Mouse (Mus musculus) CH12.LX (cell line): Measurements from ENCODE around the gene Kif26b. TPM values are rescaled to one million over a fixed set of nuclear protein-coding genes. Genes with fewer than 3 reads are reported as not detected.

ENCODE experiments used
- DNase-seq: peaks from one replicate; pipeline ENCODE4 v3.0.0-alpha.2; 2013; ENCODE audit errors: extremely low read depth
- H3K27ac ChIP-seq: 2 replicates; pipeline ENCODE4 v1.5.1; 2012; ENCODE audit warnings: low read depth, mild to moderate bottlenecking, control low read depth, moderate library complexity; ENCODE audit not compliant: insufficient read depth
- H3K27me3 ChIP-seq: replicated peaks from 2 replicates; pipeline ENCODE3; 2012; ENCODE audit warnings: inconsistent platforms
- H3K36me3 ChIP-seq, 2 experiments: replicated peaks in 1 of 2; 2 replicates each; pipeline versions ENCODE3 to v1.6.1; 2012; ENCODE audit warnings: inconsistent platforms in 1 of 2, low read length in 1 of 2, mild to moderate bottlenecking in 1 of 2, mixed read lengths in 1 of 2, moderate library complexity in 1 of 2; ENCODE audit not compliant: control insufficient read depth in 1 of 2, insufficient read depth in 1 of 2
- H3K4me1 ChIP-seq, 2 experiments: 2 replicates each; pipeline ENCODE4 v1.6.1; 2012; ENCODE audit warnings: inconsistent platforms in 1 of 2, moderate library complexity in 1 of 2; ENCODE audit not compliant: insufficient read depth in 2 of 2, control insufficient read depth in 1 of 2
- H3K4me2 ChIP-seq: 2 replicates; pipeline ENCODE4 v1.6.1; 2012; ENCODE audit warnings: low read depth, mild to moderate bottlenecking, control low read depth; ENCODE audit not compliant: poor library complexity, insufficient read depth, severe bottlenecking
- H3K4me3 ChIP-seq, 3 experiments: fragments of 150-350 bp in 1 of 3; sonication (generic) in 1 of 3; replicated peaks in 1 of 3; 2 replicates each; pipeline versions ENCODE3 to v1.5.1; 2011 to 2012; ENCODE audit warnings: low read depth in 2 of 3, low read length in 2 of 3, mild to moderate bottlenecking in 2 of 3, moderate library complexity in 2 of 3, control low read depth in 1 of 3, improper control_type of control experiment in 1 of 3, inconsistent platforms in 1 of 3, mixed read lengths in 1 of 3; ENCODE audit not compliant: poor library complexity in 1 of 3
- H3K79me2 ChIP-seq: replicated peaks from 2 replicates; pipeline ENCODE4 v1.6.1; 2012; ENCODE audit warnings: mild to moderate bottlenecking, moderate library complexity; ENCODE audit not compliant: control insufficient read depth, poor library complexity, insufficient read depth, severe bottlenecking; ENCODE audit errors: extremely low read depth
- H3K9ac ChIP-seq: 2 replicates; pipeline ENCODE4 v1.6.1; 2012; ENCODE audit warnings: low read depth, mild to moderate bottlenecking, control low read depth, moderate library complexity; ENCODE audit not compliant: insufficient read depth
- H3K9me3 ChIP-seq: replicated peaks from 2 replicates; pipeline ENCODE3; 2012; ENCODE audit warnings: low read length, inconsistent platforms, mixed read lengths
- CHD2 ChIP-seq: IDR thresholded peaks from 2 replicates; pipeline ENCODE4 v1.6.1; 2011; ENCODE audit warnings: low read length, improper control_type of control experiment
- CTCF ChIP-seq, 2 experiments: IDR thresholded peaks in 1 of 2; conservative IDR thresholded peaks in 1 of 2; 2 replicates each; pipeline ENCODE4 v1.5.1; 2011 to 2012; ENCODE audit warnings: low read depth in 2 of 2, low read length in 2 of 2, improper control_type of control experiment in 1 of 2, inconsistent platforms in 1 of 2, mild to moderate bottlenecking in 1 of 2, moderate library complexity in 1 of 2
- IRF4 ChIP-seq: IDR thresholded peaks from 2 replicates; pipeline ENCODE4 v1.6.1; 2014; ENCODE audit warnings: low read depth, mild to moderate bottlenecking, inconsistent platforms, low read length, improper control_type of control experiment
- JUND ChIP-seq: conservative IDR thresholded peaks from 2 replicates; pipeline ENCODE4 v1.6.1; 2011; ENCODE audit warnings: low read depth, low read length, improper control_type of control experiment
- KAT2A ChIP-seq: IDR thresholded peaks from 2 replicates; pipeline ENCODE4 v1.6.1; 2012; ENCODE audit warnings: low read length, improper control_type of control experiment, inconsistent platforms; ENCODE audit not compliant: insufficient replicate concordance
- MAFK ChIP-seq: IDR thresholded peaks from 2 replicates; pipeline ENCODE4 v1.6.1; 2011; ENCODE audit warnings: low read length, improper control_type of control experiment; ENCODE audit not compliant: insufficient replicate concordance
- MAZ ChIP-seq: IDR thresholded peaks from 2 replicates; pipeline ENCODE4 v1.6.1; 2012; ENCODE audit warnings: low read depth, mild to moderate bottlenecking, inconsistent platforms, low read length, improper control_type of control experiment, moderate library complexity
- MXI1 ChIP-seq: IDR thresholded peaks from 2 replicates; pipeline ENCODE4 v1.6.1; 2011; ENCODE audit warnings: mild to moderate bottlenecking, low read depth, low read length, improper control_type of control experiment
- MYC ChIP-seq: IDR thresholded peaks from 2 replicates; pipeline ENCODE4 v1.6.1; 2011; ENCODE audit warnings: low read depth, mild to moderate bottlenecking, improper control_type of control experiment, low read length
- PAX5 ChIP-seq: IDR thresholded peaks from 2 replicates; pipeline ENCODE4 v1.6.1; 2012; ENCODE audit warnings: low read length, inconsistent platforms, mixed read lengths
- POLR2AphosphoS2 ChIP-seq: IDR thresholded peaks from 2 replicates; pipeline ENCODE4 v1.6.1; 2011; ENCODE audit warnings: low read depth, low read length, improper control_type of control experiment
- RCOR1 ChIP-seq: conservative IDR thresholded peaks from 2 replicates; pipeline ENCODE4 v1.6.1; 2012; ENCODE audit warnings: low read depth, mild to moderate bottlenecking, inconsistent platforms, low read length, improper control_type of control experiment
- SIN3A ChIP-seq: IDR thresholded peaks from 2 replicates; pipeline ENCODE4 v1.6.1; 2012; ENCODE audit warnings: low read length, improper control_type of control experiment, inconsistent platforms
- TCF12 ChIP-seq: IDR thresholded peaks from 2 replicates; pipeline ENCODE4 v1.6.1; 2014; ENCODE audit warnings: low read depth, mild to moderate bottlenecking, inconsistent platforms, low read length, improper control_type of control experiment
- UBTF ChIP-seq: IDR thresholded peaks from 2 replicates; pipeline ENCODE4 v1.6.1; 2012; ENCODE audit warnings: low read depth, mild to moderate bottlenecking, inconsistent platforms, low read length, improper control_type of control experiment, moderate library complexity
- USF1 ChIP-seq: IDR thresholded peaks from 2 replicates; pipeline ENCODE4 v1.6.1; 2014; ENCODE audit warnings: low read depth, mild to moderate bottlenecking, inconsistent platforms, low read length, improper control_type of control experiment
- ZNF384 ChIP-seq: IDR thresholded peaks from 2 replicates; pipeline ENCODE4 v1.6.1; 2012; ENCODE audit warnings: low read depth, low read length, improper control_type of control experiment, inconsistent platforms
- dilution Hi-C: fragments of 300-500 bp; cut with MboI; formaldehyde crosslinking; loops from 2 replicates; pipeline ENCODE4 v1.14.3; 2020; ENCODE audit warnings: low sequenced_read_pairs; ENCODE audit not compliant: extremely low pct_unique_long_range_greater_than_20kb, extremely low pct_ligation_motif_present
- in situ Hi-C: fragments of 300-500 bp; cut with MboI; formaldehyde crosslinking; loops from 3 replicates; pipeline ENCODE4 v1.14.3; 2019; ENCODE audit warnings: low sequenced_read_pairs, low pct_ligation_motif_present, low pct_unique_long_range_greater_than_20kb, mixed read lengths
- polyA plus RNA-seq: library from polyadenylated mRNA; unstranded; fragments of >175 nt; gene quantifications from 2 replicates; pipeline ENCODE4 v1.2.1, GENCODE M21; 2012; ENCODE audit warnings: low read depth; ENCODE audit not compliant: insufficient read length
- total RNA-seq, 2 experiments: library from RNA; depleted of rRNA; stranded (reverse); fragments of 300-350 nt in 1 of 2; fragments of >200 nt in 1 of 2; gene quantifications; 2 replicates each; pipeline ENCODE4 v1.2.3; 2012 to 2014

The Kif26b gene
- total and polyA plus RNA-seq, 3 experiments, result 0.09 TPM; not detected in 2

GRCm38 (mm10) chr1:178936976-178937375 lies 408.1 kb downstream of the Kif26b start:
- Histone ChIP-seq H3K9ac (no peak overlapping the region), H3K36me3 (no peaks in the 10 kb centered on the region), H3K27me3 (no peaks in the 10 kb centered on the region), H3K4me2 (no peak overlapping the region), H3K9me3 (no peaks in the 10 kb centered on the region), H3K27ac (no peak overlapping the region), H3K4me3 (no peak overlapping the region), H3K4me1 (no peaks in the 10 kb centered on the region), H3K79me2 (no peaks in the 10 kb centered on the region)
- in situ Hi-C loops, result no loop called here
- no peak for DNase-seq
- TF ChIP-seq POLR2AphosphoS2 (no peak), MAZ (no peak), RCOR1 (no peak), PAX5 (no peak), CHD2 (no peak), CTCF (conservative IDR thresholded peaks at IDR 0.05 in 1 of 2, IDR thresholded peaks at IDR 0.05 in 1 of 2; ENCODE audit: low read depth in 2 of 2, low read length in 2 of 2) (no peak), ZNF384 (no peak), SIN3A (no peak), JUND (no peak), UBTF (no peak), KAT2A (no peak), MAFK (no peak), USF1 (no peak), TCF12 (no peak), MYC (no peak), IRF4 (no peak)
- dilution Hi-C loops, result no loop called here

DNA sequence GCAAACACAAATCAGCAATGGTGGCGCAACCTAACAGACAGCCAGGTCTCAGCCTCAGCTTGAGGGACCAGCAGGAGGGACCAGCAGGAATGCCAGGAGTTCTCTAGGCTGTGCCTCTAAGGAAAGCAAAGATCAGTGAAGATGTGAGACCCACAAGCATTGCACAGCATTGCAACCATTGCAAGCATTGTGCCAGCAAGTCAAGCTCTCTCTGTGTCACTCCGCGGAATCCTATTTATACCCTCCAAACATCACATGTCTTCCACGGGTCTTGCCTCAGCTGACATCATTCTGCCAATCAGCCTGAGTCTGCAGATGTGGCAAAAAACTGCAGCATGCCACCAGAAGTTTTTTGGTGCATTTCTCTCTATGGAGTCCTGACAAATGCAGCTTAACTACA lies 411.4 kb downstream of the Kif26b start:
- no peaks in the 10 kb centered on the region for H3K36me3 ChIP-seq
- dilution Hi-C loops (no loop called here), in situ Hi-C loops (no loop called here)
- H3K4me2 ChIP-seq, result no peak overlapping the region
- no peak overlapping the region for H3K9ac ChIP-seq
- no peaks in the 10 kb centered on the region for H3K79me2 ChIP-seq
- no peak overlapping the region for H3K27ac ChIP-seq
- DNase-seq, result no peak
- H3K4me1 ChIP-seq, result no peaks in the 10 kb centered on the region
- no peaks in the 10 kb centered on the region for H3K27me3 ChIP-seq
- no peak overlapping the region for H3K4me3 ChIP-seq
- no peaks in the 10 kb centered on the region for H3K9me3 ChIP-seq
- no peak for TF ChIP-seq MXI1
